Mouse (Mus musculus): Measurements from ENCODE around the gene Lhfpl5. TPM values are rescaled to one million over a fixed set of nuclear protein-coding genes. Genes with fewer than 3 reads are reported as not detected.

The Lhfpl5 gene
- total RNA-seq (2023): not detected in 4 replicates

DNA sequence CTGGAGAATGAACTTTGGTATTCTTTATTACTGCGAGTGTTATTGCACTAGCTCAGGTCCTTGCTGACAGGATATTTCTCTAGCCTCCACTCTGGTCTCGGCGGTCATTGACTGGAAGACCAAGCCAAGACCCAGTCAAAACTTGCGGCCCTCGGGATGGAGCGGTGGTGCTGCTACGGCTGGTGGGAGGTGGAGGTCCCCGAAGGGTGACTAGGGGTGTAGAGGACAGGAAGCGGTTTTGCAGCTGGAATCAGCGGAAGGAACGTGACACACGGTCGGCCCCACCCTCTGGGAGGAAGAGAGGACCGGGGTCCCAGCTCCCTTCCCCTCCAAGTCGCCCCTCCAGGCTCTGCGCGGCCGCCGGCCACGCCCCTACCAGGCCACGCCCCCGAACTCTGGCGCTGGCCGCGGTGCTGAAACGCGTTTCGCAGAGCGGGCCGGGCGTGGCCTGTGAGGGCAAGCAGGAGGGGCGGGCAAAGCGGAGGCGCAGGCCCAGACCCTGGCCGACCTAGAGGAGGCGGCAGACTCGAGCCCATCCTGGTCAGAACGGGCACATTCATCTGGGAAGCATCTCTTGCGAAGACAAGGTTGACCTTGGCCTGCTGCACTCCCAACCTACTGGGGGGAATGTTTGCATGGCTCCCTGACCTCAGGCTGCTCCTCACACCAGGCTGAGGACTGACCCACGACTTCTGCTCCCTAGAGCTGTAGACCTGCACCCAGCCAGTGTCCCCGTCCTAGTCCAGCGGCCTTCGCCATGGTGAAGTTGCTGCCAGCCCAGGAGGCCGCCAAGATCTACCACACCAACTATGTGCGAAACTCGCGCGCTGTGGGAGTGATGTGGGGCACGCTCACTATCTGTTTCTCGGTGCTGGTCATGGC, at the start of gene Lhfpl5:
Lhfpl5 (plus strand) TSS at position 398 of the 882 bp plus-strand sequence.

GRCm38 (mm10) chr17:28530506-28530905, 44.9 kb upstream of the Lhfpl5 start, which contains the start of gene Armc12:
Armc12 (plus strand) TSS chr17:28530806.

GRCm38 (mm10) chr17:28549111-28549510, 26.3 kb upstream of the Lhfpl5 start, which contains the start of gene Clpsl2:
Clpsl2 (plus strand) TSS chr17:28549411.

DNA sequence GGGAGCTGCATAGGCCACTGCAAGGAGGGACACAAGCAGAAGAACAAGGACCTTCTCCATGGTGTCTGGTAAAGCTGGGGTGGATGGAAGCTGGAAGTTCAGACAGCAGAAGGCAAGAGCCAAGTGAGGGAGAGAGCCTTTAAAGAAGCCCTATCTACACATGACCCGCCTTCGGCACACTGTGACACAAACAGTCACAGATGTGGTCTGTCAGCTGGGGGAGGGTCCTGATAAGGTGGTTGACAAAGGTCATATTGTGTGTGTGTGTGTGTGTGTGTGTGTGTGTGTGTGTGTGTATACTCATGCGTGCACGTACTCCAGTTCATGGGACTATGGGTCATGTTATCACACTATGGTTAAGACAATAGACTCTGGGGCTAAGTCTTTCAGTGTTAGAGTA, 14.8 kb upstream of the Lhfpl5 start, which contains the start of gene Clps:
Clps (minus strand) TSS at position 169 of the 400 bp plus-strand sequence.

DNA sequence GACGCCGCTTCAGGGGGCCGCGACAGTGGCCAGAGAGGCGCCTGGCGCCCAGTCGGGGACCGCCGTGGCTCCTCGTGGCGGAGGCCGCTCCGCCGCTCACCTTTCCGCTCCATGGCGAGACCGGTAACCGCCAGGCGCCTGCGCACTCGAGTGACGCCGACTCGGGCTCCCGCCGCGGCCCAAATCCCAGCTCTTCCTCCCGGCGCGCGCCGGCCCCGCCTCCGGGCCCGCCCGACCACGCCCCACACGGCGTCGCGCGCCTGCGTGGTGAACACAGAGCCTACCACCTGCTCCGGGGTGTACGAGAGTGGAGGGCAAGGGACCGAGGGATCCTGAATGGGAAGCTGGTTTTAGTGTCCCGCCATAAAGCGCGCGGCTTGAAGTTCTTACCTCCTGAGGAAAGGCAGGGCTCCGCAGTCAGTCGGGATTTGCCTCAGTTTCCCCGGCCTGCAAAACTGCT, 46.9 kb downstream of the Lhfpl5 start, which contains the start of gene Srpk1:
Srpk1 (minus strand) TSS at position 410 of the 460 bp plus-strand sequence.

Other genes with a start within 250 kb of the Lhfpl5 start
- 1,486 to 1,599 TPM (median 1,559 TPM) in 4 replicates for gene Rpl10a, start 247.2 kb upstream of the Lhfpl5 start, total RNA-seq (2023)
- 0.17 to 0.24 TPM in 2 of 4 replicates, not detected in the others for gene Tead3, start 224.8 kb upstream of the Lhfpl5 start, total RNA-seq (2023)
- gene Tulp1, start 210.4 kb upstream of the Lhfpl5 start, total RNA-seq (2023): not detected in 4 replicates
- 17.3 to 25.2 TPM (median 20.0 TPM) in 4 replicates for gene Fkbp5, start 58.1 kb upstream of the Lhfpl5 start, total RNA-seq (2023)
- 0.49 TPM in 1 of 4 replicates, not detected in the others for gene Armc12, start 44.8 kb upstream of the Lhfpl5 start, total RNA-seq (2023)
- gene Clpsl2, start 26.2 kb upstream of the Lhfpl5 start, total RNA-seq (2023): not detected in 4 replicates
- not detected in 4 replicates for gene Clps, start 14.9 kb upstream of the Lhfpl5 start, total RNA-seq (2023)
- 98.1 to 115 TPM (median 107 TPM) in 4 replicates for gene Srpk1, start 47.1 kb downstream of the Lhfpl5 start, total RNA-seq (2023)
- 1.6 to 1.9 TPM (median 1.8 TPM) in 4 replicates for gene Slc26a8, start 114.6 kb downstream of the Lhfpl5 start, total RNA-seq (2023)
- 99.8 to 110 TPM (median 102 TPM) in 4 replicates for gene Mapk14, start 115.7 kb downstream of the Lhfpl5 start, total RNA-seq (2023)
- 7.3 to 8.5 TPM (median 7.7 TPM) in 4 replicates for gene AC170998.1, start 150.4 kb downstream of the Lhfpl5 start, total RNA-seq (2023)
- gene Mapk13, start 193.7 kb downstream of the Lhfpl5 start, total RNA-seq (2023): 0.78 TPM in 1 of 4 replicates, not detected in the others
- gene Brpf3, start 225.4 kb downstream of the Lhfpl5 start, total RNA-seq (2023): 57.6 to 84.2 TPM (median 60.5 TPM) in 4 replicates

All from B cell, adult 62 days (primary cell).